Mouse (Mus musculus) heart, embryonic 16.5 days (tissue): ENCODE measurements around the gene Ddx50. TPM values are rescaled to one million over a fixed set of nuclear protein-coding genes. Genes with fewer than 3 reads are reported as not detected.

Experiments
- ATAC-seq: fragments of 200-750 bp; cut with Nextera tagmentation; replicated peaks from 2 replicates; pipeline ENCODE4 v1.8.0; 2017; ENCODE audit warnings: moderate number of reproducible peaks; ENCODE audit not compliant: insufficient read depth, low FRiP score; ENCODE audit errors: extremely low read depth
- H3K27ac ChIP-seq: fragments of 300-500 bp; sonication (generic); 2 replicates; pipeline ENCODE4 v1.5.1; 2014; ENCODE audit warnings: mild to moderate bottlenecking, low read length, control low read depth, moderate library complexity
- H3K27me3 ChIP-seq: fragments of 300-500 bp; sonication (generic); 2 replicates; pipeline ENCODE4 v1.6.1; 2014; ENCODE audit warnings: low read length, mixed read lengths; ENCODE audit not compliant: control insufficient read depth, insufficient read depth
- H3K36me3 ChIP-seq: fragments of 300-500 bp; sonication (generic); 2 replicates; pipeline ENCODE4 v1.6.1; 2014; ENCODE audit not compliant: control insufficient read depth, insufficient read depth
- H3K4me1 ChIP-seq: fragments of 300-500 bp; sonication (generic); 2 replicates; pipeline ENCODE4 v1.6.1; 2014; ENCODE audit warnings: low read length, mixed read lengths; ENCODE audit not compliant: control insufficient read depth, insufficient read depth
- H3K4me2 ChIP-seq: fragments of 300-500 bp; sonication (generic); 2 replicates; pipeline ENCODE4 v1.6.1; 2014; ENCODE audit warnings: low read depth, mild to moderate bottlenecking, control low read depth, low read length
- H3K4me3 ChIP-seq: fragments of 300-500 bp; sonication (generic); 2 replicates; pipeline ENCODE4 v1.5.1; 2014; ENCODE audit warnings: mild to moderate bottlenecking, control low read depth, low read length
- H3K9ac ChIP-seq: fragments of 300-500 bp; sonication (generic); 2 replicates; pipeline ENCODE4 v1.6.1; 2014; ENCODE audit warnings: low read length, control low read depth
- H3K9me3 ChIP-seq: fragments of 300-500 bp; sonication (generic); replicated peaks from 2 replicates; pipeline ENCODE4 v1.6.1; 2016; ENCODE audit warnings: low read length; ENCODE audit not compliant: control insufficient read depth
- WGBS: fragments of 180-500 bp; shearing (Covaris S2); extraction: QIAGEN DNeasy Blood & Tissue Kit; methylation state at CpG from one replicate; pipeline ENCODE4 v1.1.7; 2014; 5-methylcytosine and 5-hydroxymethylcytosine counted together
- polyA plus RNA-seq: library from polyadenylated mRNA; unstranded; fragments of >200 nt; fragmentation: Nextera tagmentation; extraction: Ambion mirVana; gene quantifications from 2 replicates; pipeline ENCODE4 v1.2.1, GENCODE M21; 2015

The Ddx50 gene
- 90.0 and 99.9 TPM in 2 replicates for polyA plus RNA-seq

- under 1% methylated on average over 89 of the region's 89 CpGs for WGBS
- Histone ChIP-seq H3K27ac (peak within 1 kb of the TSS; percentile 94), H3K9ac (peak within 1 kb of the TSS; percentile 95), H3K4me3 (peak within 1 kb of the TSS; percentile 94), H3K27me3 (no peaks in the 10 kb centered on the region), H3K36me3 (peaks cover 6% of the 10 kb centered on the region), H3K4me2 (peak within 1 kb of the TSS; percentile 77), H3K4me1 (peaks cover 8% of the 10 kb centered on the region), H3K9me3 (no peaks in the 10 kb centered on the region)
- ATAC-seq, result peak; percentile 99
These were observed at the start of gene Ddx50 for GRCm38 (mm10) chr10:62650881-62651810. Gene Ddx50 (minus strand): TSS chr10:62651218.

GRCm38 (mm10) chr10:62692771-62693170 is 41.8 kb upstream of the Ddx50 start:
- 59% methylated on average over 8 of the region's 8 CpGs for WGBS
- H3K27me3 ChIP-seq, result no peaks in the 10 kb centered on the region
- H3K9me3 ChIP-seq, result no peaks in the 10 kb centered on the region
- no peak overlapping the region for H3K4me2 ChIP-seq
- no peak overlapping the region for H3K4me3 ChIP-seq
- no peak overlapping the region for H3K27ac ChIP-seq
- no peaks in the 10 kb centered on the region for H3K4me1 ChIP-seq
- no peaks in the 10 kb centered on the region for H3K36me3 ChIP-seq
- no peak overlapping the region for H3K9ac ChIP-seq
- no peak for ATAC-seq

- H3K4me1 ChIP-seq, result no peaks in the 10 kb centered on the region
- H3K27me3 ChIP-seq, result no peaks in the 10 kb centered on the region
- H3K9ac ChIP-seq, result no peak overlapping the region
- 75% methylated on average over 3 of the region's 3 CpGs for WGBS
- no peak overlapping the region for H3K4me3 ChIP-seq
- H3K9me3 ChIP-seq, result no peaks in the 10 kb centered on the region
- no peaks in the 10 kb centered on the region for H3K36me3 ChIP-seq
- no peak for ATAC-seq
- H3K4me2 ChIP-seq, result no peak overlapping the region
- H3K27ac ChIP-seq, result no peak overlapping the region
These were observed 41.2 kb upstream of the Ddx50 start for GRCm38 (mm10) chr10:62692244-62692643.

- ATAC-seq, result no peak
- H3K9me3 ChIP-seq, result no peaks in the 10 kb centered on the region
- no peak overlapping the region for H3K4me2 ChIP-seq
- no peak overlapping the region for H3K4me3 ChIP-seq
- no peaks in the 10 kb centered on the region for H3K36me3 ChIP-seq
- H3K27ac ChIP-seq, result no peak overlapping the region
- H3K4me1 ChIP-seq, result 0 out of 2 replicates have a peak, but pooled peaks cover 3% of the 10 kb centered on the region
- no peaks in the 10 kb centered on the region for H3K27me3 ChIP-seq
- H3K9ac ChIP-seq, result no peak overlapping the region
- WGBS, result 73% methylated on average over 14 of the region's 15 CpGs
These were observed 36.1 kb upstream of the Ddx50 start for GRCm38 (mm10) chr10:62687032-62687674.

- WGBS, result 47% methylated on average over 5 of the region's 5 CpGs
- H3K9ac ChIP-seq, result no peak overlapping the region
These were observed 32.0 kb upstream of the Ddx50 start for GRCm38 (mm10) chr10:62683043-62683442.

GRCm38 (mm10) chr10:62679833-62680232 is 28.8 kb upstream of the Ddx50 start:
- peaks cover 7% of the 10 kb centered on the region for H3K9me3 ChIP-seq
- ATAC-seq, result no peak
- no peaks in the 10 kb centered on the region for H3K4me1 ChIP-seq
- no peaks in the 10 kb centered on the region for H3K27me3 ChIP-seq
- WGBS, result 82% methylated on average over 1 of the region's 1 CpGs
- H3K4me3 ChIP-seq, result no peak overlapping the region
- H3K9ac ChIP-seq, result no peak overlapping the region
- no peak overlapping the region for H3K27ac ChIP-seq
- H3K36me3 ChIP-seq, result 0 out of 2 replicates have a peak, but pooled peaks cover 4% of the 10 kb centered on the region
- no peak overlapping the region for H3K4me2 ChIP-seq

More at GRCm38 (mm10) chr10:62683043-62683442, 32.0 kb upstream of the Ddx50 start:
- H3K27me3 ChIP-seq, result no peaks in the 10 kb centered on the region
- H3K9me3 ChIP-seq, result peaks cover 7% of the 10 kb centered on the region
- ATAC-seq, result no peak
- H3K4me1 ChIP-seq, result 0 out of 2 replicates have a peak, but pooled peaks cover 3% of the 10 kb centered on the region
- 0 out of 2 replicates have a peak, but pooled peaks cover 4% of the 10 kb centered on the region for H3K36me3 ChIP-seq
- H3K4me3 ChIP-seq, result no peak overlapping the region
- H3K27ac ChIP-seq, result no peak overlapping the region
- H3K4me2 ChIP-seq, result no peak overlapping the region

GRCm38 (mm10) chr10:62677329-62677728 is 26.3 kb upstream of the Ddx50 start:
- no peak for ATAC-seq
- no peaks in the 10 kb centered on the region for H3K27me3 ChIP-seq
- WGBS, result 64% methylated on average over 5 of the region's 5 CpGs

GRCm38 (mm10) chr10:62676196-62676595 is 25.2 kb upstream of the Ddx50 start:
- Histone ChIP-seq H3K4me2 (no peak overlapping the region), H3K9me3 (peaks cover 7% of the 10 kb centered on the region), H3K27ac (no peak overlapping the region), H3K4me3 (no peak overlapping the region), H3K36me3 (0 out of 2 replicates have a peak, but pooled peaks cover 4% of the 10 kb centered on the region), H3K9ac (no peak overlapping the region), H3K27me3 (no peaks in the 10 kb centered on the region), H3K4me1 (no peaks in the 10 kb centered on the region)
- 86% methylated on average over 6 of the region's 6 CpGs for WGBS
- no peak for ATAC-seq

More at GRCm38 (mm10) chr10:62677329-62677728, 26.3 kb upstream of the Ddx50 start:
- Histone ChIP-seq H3K36me3 (0 out of 2 replicates have a peak, but pooled peaks cover 4% of the 10 kb centered on the region), H3K4me1 (no peaks in the 10 kb centered on the region), H3K9ac (no peak overlapping the region), H3K27ac (no peak overlapping the region), H3K4me2 (no peak overlapping the region), H3K4me3 (no peak overlapping the region), H3K9me3 (peaks cover 7% of the 10 kb centered on the region)

GRCm38 (mm10) chr10:62672359-62672758 is 21.3 kb upstream of the Ddx50 start:
- H3K9ac ChIP-seq, result no peak overlapping the region
- whole genome bisulfite sequencing, result 88% methylated on average over 2 of the region's 2 CpGs

More at GRCm38 (mm10) chr10:62672359-62672758, 21.3 kb upstream of the Ddx50 start:
- Histone ChIP-seq H3K36me3 (no peaks in the 10 kb centered on the region), H3K4me1 (no peaks in the 10 kb centered on the region), H3K4me2 (no peak overlapping the region), H3K9me3 (no peaks in the 10 kb centered on the region), H3K27ac (no peak overlapping the region), H3K27me3 (no peaks in the 10 kb centered on the region), H3K4me3 (no peak overlapping the region)
- no peak for ATAC-seq
